Mouse (Mus musculus) spleen, adult 2 months (tissue): ENCODE measurements around the gene Mia3.

Experiments used
- CTCF ChIP-seq: fragments of 200-500 bp; IDR thresholded peaks from 2 replicates; pipeline ENCODE4 v1.5.1; 2011; ENCODE audit warnings: mild to moderate bottlenecking, inconsistent platforms; ENCODE audit not compliant: insufficient read depth, insufficient read length, insufficient replicate concordance; ENCODE audit errors: extremely low read depth
- POLR2A ChIP-seq: fragments of 200-500 bp; IDR thresholded peaks from 2 replicates; pipeline ENCODE4 v1.6.1; 2011; ENCODE audit warnings: low read depth, low read length, inconsistent platforms

DNA sequence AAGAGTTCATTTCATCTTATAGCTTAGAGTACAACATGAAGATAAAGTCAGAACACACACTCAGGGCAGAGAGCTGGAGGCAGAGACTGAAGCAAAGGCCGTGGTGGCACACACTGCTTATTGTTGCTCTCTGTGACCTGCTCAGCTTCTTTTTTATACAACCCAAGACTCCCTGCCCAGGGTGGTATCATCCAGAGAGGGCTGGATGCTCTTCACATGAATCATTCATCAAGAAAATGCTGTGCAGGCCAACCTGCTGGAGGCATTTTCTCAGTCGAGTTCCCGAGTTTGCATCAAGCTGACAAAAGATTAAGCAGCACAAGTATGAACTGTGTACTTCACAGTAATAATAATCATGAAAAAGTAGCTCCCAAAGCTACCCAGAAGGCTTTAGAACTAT is 81.0 kb downstream of the Mia3 start:
- TF ChIP-seq POLR2A (no peak), CTCF (no peak)
